Mouse (Mus musculus) right cerebral cortex, postnatal 14 days (tissue): ENCODE data around the gene Dlg2.

ENCODE experiments used
- DNase-seq: peaks from one replicate; pipeline ENCODE4 v3.0.0; 2022

Dlg2 gene

GRCm38 (mm10) chr7:91591261-91592170 is 1115.0 kb downstream of the Dlg2 start:
- no peak for DNase-seq

GRCm38 (mm10) chr7:91598549-91598948 is 1122.1 kb downstream of the Dlg2 start:
- DNase-seq, result no peak

GRCm38 (mm10) chr7:91601307-91601706 is 1124.8 kb downstream of the Dlg2 start:
- DNase-seq, result no peak

DNA sequence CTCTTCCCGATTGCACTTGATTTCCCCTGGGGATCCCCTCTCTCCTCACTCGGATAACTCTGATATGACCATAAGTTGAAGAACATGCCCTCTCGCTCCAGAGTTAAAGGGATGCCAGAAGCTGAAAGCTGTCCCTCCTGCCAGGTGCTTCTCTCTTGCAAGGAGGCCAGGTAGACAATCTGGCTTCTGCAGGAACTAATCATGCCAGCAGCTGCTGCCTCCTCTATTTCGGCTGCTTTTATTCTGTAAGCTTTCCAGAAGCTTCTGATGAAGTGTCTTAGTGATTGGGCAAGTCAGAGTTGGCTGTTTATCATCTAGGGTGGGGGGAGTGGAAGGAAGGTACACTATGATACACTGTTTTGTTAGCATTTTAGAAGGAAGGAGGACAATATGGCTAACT is 1127.1 kb downstream of the Dlg2 start:
- DNase-seq, result no peak

GRCm38 (mm10) chr7:91653033-91653432 is 1176.6 kb downstream of the Dlg2 start:
- no peak for DNase-seq

GRCm38 (mm10) chr7:91659498-91659897 is 1183.0 kb downstream of the Dlg2 start:
- no peak for DNase-seq

DNA sequence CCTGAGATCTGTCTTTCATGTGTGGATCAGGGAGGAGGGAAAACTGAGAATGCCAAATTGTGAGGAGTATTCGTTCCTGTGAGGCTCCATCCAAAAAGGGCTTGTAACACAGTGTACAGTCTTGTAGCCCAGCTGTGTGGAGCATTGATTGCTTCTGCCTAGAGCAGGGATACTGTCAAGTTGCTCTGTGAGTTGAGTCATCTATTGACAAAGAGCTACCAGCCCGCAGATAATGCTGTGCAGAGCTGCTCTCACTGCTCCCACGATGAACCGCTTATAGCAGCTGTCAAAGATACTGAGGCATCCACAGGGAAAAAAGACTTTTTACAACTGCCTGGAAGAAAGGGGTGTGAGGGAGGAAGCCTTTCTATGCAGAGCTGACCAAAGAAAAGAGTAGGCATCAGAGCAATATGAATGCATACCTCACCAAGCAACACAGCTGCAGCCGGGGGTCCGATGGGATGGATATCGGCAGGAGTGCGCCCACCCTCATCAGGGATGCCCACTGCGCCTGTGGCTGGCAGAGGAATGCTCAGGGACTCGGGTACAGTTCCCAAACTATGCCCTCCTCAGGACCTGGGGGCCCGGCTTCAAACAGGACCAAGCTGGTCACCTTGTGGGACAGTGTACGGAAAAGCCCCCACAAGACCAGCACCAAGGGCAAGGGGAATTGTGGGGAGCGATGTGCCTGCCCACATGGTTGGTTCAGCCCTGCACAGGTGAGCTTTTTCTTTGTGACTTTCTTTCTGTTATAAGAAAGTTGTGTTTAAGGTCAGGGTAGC is 1196.0 kb downstream of the Dlg2 start:
- no peak for DNase-seq

- DNase-seq, result no peak
These were observed 1197.9 kb downstream of the Dlg2 start for GRCm38 (mm10) chr7:91674401-91674800.

DNA sequence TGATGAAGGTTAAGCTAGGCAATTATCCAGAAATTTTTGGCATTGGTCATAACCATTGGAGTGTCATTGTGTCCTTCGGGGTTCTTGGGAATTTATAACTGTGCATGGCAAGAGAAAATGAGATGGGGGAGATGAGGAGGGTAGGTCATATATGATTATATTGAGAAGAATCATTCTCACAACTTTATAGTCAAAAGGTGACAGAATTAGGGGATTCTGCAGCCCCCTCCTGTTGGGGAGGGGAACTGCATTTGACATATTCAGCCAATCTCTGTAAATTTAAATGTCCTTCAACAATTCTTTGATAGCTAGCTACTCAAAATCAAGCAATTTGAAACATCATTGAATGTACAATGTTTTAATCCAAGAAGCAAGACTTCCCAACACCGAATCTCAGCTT is 1201.5 kb downstream of the Dlg2 start:
- DNase-seq, result no peak

DNA sequence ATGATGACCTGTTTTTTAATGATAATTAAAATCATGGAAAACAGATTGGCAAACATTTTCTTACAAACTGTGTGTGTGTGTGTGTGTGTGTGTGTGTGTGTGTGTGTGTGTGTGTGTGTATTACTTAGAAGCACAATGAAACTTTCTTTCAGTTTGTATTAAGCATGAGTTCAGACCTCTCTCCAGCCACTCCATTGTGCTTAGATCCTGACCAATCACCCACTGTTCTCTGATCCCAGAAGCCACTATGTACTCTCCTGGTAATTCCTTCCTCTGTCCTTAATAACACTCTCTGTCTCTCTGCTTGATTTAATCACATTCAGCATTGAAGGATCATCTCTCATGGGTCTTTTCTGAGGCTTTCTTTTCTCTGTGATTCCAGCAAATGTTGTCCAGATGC is 1211.5 kb downstream of the Dlg2 start:
- no peak for DNase-seq

DNA sequence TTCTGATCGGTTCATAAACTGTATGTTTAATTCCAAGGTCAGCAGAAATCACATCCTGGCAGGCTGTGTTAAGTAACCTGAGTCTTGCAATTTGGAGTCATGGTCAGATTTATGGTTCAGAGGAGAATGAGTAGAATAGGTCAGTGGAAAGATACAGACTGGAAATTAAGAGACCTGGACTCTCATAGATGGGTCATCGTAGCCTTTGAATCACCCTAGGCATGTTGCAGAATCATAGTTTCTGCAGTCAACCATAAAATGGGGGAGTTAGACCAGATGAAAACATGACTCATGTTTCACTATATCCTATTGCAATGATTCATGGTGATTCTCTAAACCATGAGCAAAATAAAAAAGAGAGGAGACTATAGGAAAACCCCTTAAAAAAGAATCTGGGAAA is 1213.4 kb downstream of the Dlg2 start:
- no peak for DNase-seq

- DNase-seq, result no peak
These were observed 1233.4 kb downstream of the Dlg2 start for GRCm38 (mm10) chr7:91709853-91710252.

GRCm38 (mm10) chr7:91711184-91711583 is 1234.7 kb downstream of the Dlg2 start:
- no peak for DNase-seq

GRCm38 (mm10) chr7:91715776-91716175 is 1239.3 kb downstream of the Dlg2 start:
- no peak for DNase-seq

DNA sequence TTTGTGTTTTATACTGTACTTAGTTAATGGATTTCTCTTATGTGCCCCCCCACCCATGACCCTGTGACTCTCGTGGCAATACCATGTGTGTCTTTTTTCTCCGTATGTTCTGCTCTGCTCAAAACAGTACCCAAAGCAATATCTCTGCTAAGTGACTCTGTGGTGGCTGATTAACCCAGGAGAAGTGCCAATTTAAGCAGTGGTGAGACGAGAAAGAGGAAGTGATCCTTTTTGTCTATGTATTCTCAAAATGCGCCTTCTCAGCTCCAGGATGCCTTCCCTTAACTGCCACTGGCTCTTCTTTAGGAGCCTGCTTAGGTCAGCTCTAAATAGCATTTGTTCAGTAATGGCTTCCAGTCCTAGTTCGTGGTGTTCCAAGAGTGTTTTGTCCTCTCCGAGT is 1240.2 kb downstream of the Dlg2 start:
- no peak for DNase-seq

DNA sequence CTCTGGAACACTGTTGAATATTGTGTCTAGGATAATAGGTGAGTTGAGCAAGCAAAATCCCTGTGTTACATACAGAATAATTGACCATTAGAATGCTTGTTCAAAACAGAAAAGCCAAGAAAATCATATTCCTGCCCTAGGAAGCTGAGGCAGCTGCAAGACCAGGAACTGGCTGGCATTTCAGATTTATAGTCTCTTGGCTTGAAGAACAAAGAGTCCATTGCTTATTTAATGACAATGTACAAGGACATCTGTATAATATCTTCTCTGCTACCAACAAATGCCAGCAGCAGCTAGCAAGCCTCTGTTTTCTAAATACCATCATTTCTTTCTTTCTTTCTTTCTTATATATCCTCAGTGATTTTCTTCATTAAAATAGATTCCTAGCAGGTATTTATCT is 1243.8 kb downstream of the Dlg2 start:
- no peak for DNase-seq

DNA sequence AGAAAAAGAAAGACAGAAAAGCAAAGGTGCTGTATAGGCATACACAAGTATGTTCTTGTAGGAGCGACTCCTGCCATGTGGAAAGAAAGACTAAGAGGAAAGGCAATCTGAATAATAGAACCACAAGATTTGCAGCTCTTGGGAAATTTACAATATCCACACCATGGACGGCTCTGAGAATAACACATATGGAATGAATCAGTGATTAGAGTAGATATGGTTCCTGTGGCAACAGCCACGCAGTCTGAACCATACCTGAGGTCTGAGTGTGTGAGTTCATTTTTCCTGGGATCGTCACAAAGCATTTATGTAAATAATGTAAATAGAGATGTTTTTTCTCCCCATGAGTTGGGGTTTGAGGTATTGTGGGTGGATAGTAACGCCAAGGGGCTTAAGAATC is 1247.9 kb downstream of the Dlg2 start:
- DNase-seq, result no peak

DNA sequence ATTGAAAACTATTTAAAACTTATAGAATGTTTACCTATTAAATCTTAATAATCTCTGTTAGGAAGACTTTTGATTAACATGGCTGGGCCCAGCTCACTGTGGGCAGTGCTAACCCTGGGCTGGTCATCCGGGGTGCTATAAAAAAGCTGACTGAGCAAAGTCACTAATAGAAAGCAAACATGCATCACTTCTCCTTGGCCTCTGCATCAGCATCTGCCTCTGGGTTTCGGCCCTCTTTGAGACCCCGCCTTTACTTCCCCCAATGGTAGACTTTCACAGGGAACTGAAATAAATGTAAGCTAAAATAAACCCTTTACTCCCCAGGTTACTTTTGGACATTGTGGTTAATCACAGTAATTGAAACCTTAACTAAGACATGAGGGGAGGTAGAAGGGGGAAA is 1264.3 kb downstream of the Dlg2 start:
- DNase-seq, result no peak

DNA sequence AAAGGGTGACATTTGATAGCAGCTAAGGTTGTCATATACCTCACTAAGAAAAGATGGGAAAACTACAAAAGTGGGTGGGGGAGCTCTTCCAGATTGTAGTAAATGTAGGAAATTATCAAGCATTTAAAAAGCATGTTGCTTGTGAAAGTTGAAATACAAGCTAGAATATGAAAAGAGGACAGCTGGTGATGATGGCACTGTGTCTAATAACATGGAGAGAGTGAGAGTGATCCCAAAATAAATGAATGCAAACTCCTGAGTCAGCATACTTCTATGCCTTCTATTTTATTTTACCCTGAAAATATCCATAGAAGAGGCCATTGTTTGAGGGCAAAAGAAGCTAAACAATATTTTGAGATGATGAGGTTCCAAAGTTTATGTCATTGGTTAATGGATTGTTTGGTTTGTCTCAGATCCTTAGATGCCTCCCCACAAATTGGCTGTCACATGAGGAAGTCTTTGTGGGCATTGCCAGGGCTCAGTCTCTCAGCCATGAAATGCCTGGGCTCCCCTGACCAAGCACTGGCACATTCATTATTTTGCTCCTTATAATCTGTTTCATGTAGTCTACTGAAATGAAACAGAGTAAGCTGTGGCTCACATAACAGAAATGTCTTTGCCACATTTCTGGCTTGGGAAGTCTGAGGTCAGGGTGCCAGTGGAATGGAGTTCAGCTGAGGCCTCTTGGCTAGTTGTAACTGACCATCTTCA is 1276.8 kb downstream of the Dlg2 start:
- no peak for DNase-seq

- DNase-seq, result no peak
These were observed 1291.2 kb downstream of the Dlg2 start for GRCm38 (mm10) chr7:91767648-91768047.

- DNase-seq, result no peak
These were observed 1302.2 kb downstream of the Dlg2 start for GRCm38 (mm10) chr7:91778673-91779072.

DNA sequence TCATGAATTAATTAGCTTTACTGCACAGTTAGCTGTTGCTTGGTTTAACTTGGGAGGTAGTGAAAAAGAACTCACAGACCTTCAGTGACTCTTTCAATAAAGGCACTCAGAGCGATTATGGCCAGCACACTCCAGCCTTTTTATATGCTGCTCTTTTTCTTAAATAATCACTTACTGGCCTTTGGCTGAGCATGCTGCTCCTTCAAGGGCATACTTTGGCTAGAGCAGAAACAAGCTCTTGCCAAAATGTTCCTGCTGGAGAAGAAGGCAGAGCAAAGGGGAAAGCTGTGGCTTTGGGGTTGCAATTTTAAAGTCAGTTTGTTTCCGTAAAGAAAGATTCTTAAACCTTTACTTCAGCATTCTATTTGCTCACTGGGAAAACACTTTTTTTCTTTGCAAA is 1308.1 kb downstream of the Dlg2 start:
- DNase-seq, result no peak

DNA sequence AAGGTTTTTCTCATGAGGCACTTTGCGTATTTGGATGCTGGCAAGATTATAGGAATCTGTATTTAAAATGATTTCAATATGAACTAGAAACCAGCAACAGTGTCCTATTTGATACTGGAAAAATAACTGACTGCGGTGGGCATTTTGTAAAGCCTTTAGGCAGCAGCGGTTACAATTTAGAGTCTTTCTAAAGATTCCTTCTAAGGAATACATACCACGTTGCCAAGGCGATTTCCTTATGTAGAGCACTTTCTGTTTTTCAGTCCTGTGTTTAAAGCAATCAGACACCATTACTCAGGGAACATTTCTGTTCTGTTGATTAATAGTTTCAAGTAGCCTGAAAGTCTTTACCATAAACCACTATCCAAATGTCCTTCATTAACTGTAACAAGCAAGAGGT is 1309.0 kb downstream of the Dlg2 start:
- no peak for DNase-seq

DNA sequence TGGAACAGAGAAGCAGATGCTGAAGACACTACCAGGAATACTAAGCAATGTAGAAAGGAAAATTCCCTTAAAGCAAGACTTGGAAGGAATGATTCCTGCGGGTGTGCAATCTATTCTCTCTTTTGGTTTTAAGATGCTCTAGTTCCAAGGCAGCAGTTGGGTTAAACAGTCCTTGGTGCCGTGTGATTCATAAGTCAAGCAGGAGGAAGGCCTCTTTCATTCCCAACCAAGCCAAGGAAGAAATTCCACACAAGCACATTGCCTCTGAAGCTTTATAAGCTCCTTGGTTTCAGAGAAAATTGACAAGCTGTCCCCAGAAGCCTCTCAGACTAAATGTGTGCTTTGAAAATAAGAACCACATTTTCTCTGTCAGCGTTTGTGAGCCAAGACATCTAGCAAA is 1309.4 kb downstream of the Dlg2 start:
- no peak for DNase-seq
